Mouse (Mus musculus) heart, adult 11 months (tissue): ENCODE data around the gene Cdk2ap2.
"Not testable (repeated sequence)": the region's sequence is repeated elsewhere in the genome, so short reads cannot be mapped to it uniquely, and the experiment has no call there.

ENCODE experiments used
- DNase-seq: peaks from one replicate; pipeline ENCODE4 v3.0.0; 2022

Cdk2ap2 gene

GRCm38 (mm10) chr19:4120496-4120895 lies 23.5 kb downstream of the Cdk2ap2 start:
- no peak for DNase-seq

GRCm38 (mm10) chr19:4121097-4121805 lies 24.3 kb downstream of the Cdk2ap2 start:
- peak; percentile 100 for DNase-seq

- not testable (repeated sequence) for DNase-seq
Measured at GRCm38 (mm10) chr19:4121896-4122295, 24.9 kb downstream of the Cdk2ap2 start.

- DNase-seq, result no peak
Measured at GRCm38 (mm10) chr19:4122411-4123370, 25.7 kb downstream of the Cdk2ap2 start.

GRCm38 (mm10) chr19:4124432-4124831 lies 27.4 kb downstream of the Cdk2ap2 start:
- no peak for DNase-seq

GRCm38 (mm10) chr19:4125268-4125667 lies 28.3 kb downstream of the Cdk2ap2 start:
- DNase-seq, result not testable (repeated sequence)

- DNase-seq, result peak; percentile 100
Measured at GRCm38 (mm10) chr19:4125741-4126696, 29.0 kb downstream of the Cdk2ap2 start, which contains the start of gene Aip. Gene Aip (minus strand): TSS chr19:4125858.

- DNase-seq, result peak; percentile 96
Measured at GRCm38 (mm10) chr19:4126759-4127495, 29.9 kb downstream of the Cdk2ap2 start.

- DNase-seq, result peak; percentile 94
Measured at GRCm38 (mm10) chr19:4129462-4129861, 32.5 kb downstream of the Cdk2ap2 start.

GRCm38 (mm10) chr19:4130106-4130505 lies 33.1 kb downstream of the Cdk2ap2 start:
- no peak for DNase-seq

GRCm38 (mm10) chr19:4131075-4131474 lies 34.1 kb downstream of the Cdk2ap2 start:
- DNase-seq, result no peak

GRCm38 (mm10) chr19:4131768-4132167 lies 34.8 kb downstream of the Cdk2ap2 start:
- DNase-seq, result no peak

- no peak for DNase-seq
Measured at GRCm38 (mm10) chr19:4134354-4134753, 37.4 kb downstream of the Cdk2ap2 start.

GRCm38 (mm10) chr19:4135229-4135962 lies 38.4 kb downstream of the Cdk2ap2 start:
- DNase-seq, result not testable (repeated sequence)

- not testable (repeated sequence) for DNase-seq
Measured at GRCm38 (mm10) chr19:4135963-4136345, 39.0 kb downstream of the Cdk2ap2 start.

GRCm38 (mm10) chr19:4136463-4136862 lies 39.5 kb downstream of the Cdk2ap2 start:
- no peak for DNase-seq

GRCm38 (mm10) chr19:4137913-4138312 lies 40.9 kb downstream of the Cdk2ap2 start:
- DNase-seq, result no peak

- no peak for DNase-seq
Measured at GRCm38 (mm10) chr19:4139446-4139845, 42.5 kb downstream of the Cdk2ap2 start, which contains the start of gene Gpr152. Gene Gpr152 (plus strand): TSS chr19:4139787.

- peak; percentile 91 for DNase-seq
Measured at GRCm38 (mm10) chr19:4140147-4140546, 43.2 kb downstream of the Cdk2ap2 start.

- peak; percentile 92 for DNase-seq
Measured at GRCm38 (mm10) chr19:4142416-4143173, 45.6 kb downstream of the Cdk2ap2 start.
